Mouse (Mus musculus): Measurements from ENCODE around the gene Fblim1. TPM values are rescaled to one million over a fixed set of nuclear protein-coding genes. Genes with fewer than 3 reads are reported as not detected.

Gene Fblim1
- polyA plus RNA-seq, 1 experiment from 2014 or later: 53.9 TPM

GRCm38 (mm10) chr4:141530979-141531378 lies 74.9 kb downstream of the Fblim1 start:
- H3K4me3 ChIP-seq (ENCODE audit: low read depth, low read length): no peak overlapping the region; the same call in 1 of the 2 replicates
- H3K36me3 ChIP-seq (ENCODE audit: control insufficient read depth, insufficient read depth, low read length): no peaks in the 10 kb centered on the region
- no peak for ATAC-seq (replicated peaks; ENCODE audit: insufficient number of reproducible peaks, low FRiP score, low TSS enrichment)
- WGBS (ENCODE audit: insufficient replicate concordance): 81% methylated on average over 15 of the region's 15 CpGs
- H3K27me3 ChIP-seq (ENCODE audit: control insufficient read depth, insufficient read depth, low read length): no peaks in the 10 kb centered on the region
- no peak overlapping the region for H3K27ac ChIP-seq (ENCODE audit: low read depth, low read length)
- no peak overlapping the region for H3K4me2 ChIP-seq
- H3K9me3 ChIP-seq (replicated peaks; ENCODE audit: control insufficient read depth, low read length): no peaks in the 10 kb centered on the region
- no peak overlapping the region for H3K9ac ChIP-seq (ENCODE audit: low read depth, low read length)
- H3K4me1 ChIP-seq (ENCODE audit: control insufficient read depth, insufficient read depth, low read length): peaks cover 40% of the 10 kb centered on the region

DNA sequence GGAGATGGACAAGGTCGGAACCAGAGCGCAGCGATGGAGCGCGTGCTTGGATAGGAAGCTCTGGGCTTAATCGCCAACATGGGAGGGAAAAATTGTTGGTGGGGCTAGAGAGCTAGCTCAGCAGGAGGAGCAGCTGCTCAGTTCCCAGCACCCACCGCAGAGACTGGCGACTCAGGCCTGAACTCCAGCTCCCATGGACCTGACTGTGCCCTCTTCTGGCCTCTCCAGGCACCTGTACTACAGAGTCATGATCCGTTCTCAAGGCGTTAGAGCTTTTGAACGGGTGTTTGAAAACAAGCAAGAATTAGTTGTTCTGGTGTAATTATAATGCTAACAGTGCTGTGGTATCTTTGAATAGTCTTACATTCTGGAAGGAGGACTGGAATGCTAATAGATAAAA lies 77.0 kb downstream of the Fblim1 start:
- WGBS (ENCODE audit: insufficient replicate concordance): 88% methylated on average over 11 of the region's 11 CpGs
- no peak overlapping the region for H3K4me2 ChIP-seq
- H3K27ac ChIP-seq (ENCODE audit: low read depth, low read length): no peak overlapping the region
- H3K27me3 ChIP-seq (ENCODE audit: control insufficient read depth, insufficient read depth, low read length): no peaks in the 10 kb centered on the region
- peaks cover 40% of the 10 kb centered on the region for H3K4me1 ChIP-seq (ENCODE audit: control insufficient read depth, insufficient read depth, low read length)
- H3K36me3 ChIP-seq (ENCODE audit: control insufficient read depth, insufficient read depth, low read length): no peaks in the 10 kb centered on the region
- no peaks in the 10 kb centered on the region for H3K9me3 ChIP-seq (replicated peaks; ENCODE audit: control insufficient read depth, low read length)
- no peak overlapping the region for H3K9ac ChIP-seq (ENCODE audit: low read depth, low read length)
- H3K4me3 ChIP-seq (ENCODE audit: low read depth, low read length): no peak overlapping the region
- no peak for ATAC-seq (replicated peaks; ENCODE audit: insufficient number of reproducible peaks, low FRiP score, low TSS enrichment)

DNA sequence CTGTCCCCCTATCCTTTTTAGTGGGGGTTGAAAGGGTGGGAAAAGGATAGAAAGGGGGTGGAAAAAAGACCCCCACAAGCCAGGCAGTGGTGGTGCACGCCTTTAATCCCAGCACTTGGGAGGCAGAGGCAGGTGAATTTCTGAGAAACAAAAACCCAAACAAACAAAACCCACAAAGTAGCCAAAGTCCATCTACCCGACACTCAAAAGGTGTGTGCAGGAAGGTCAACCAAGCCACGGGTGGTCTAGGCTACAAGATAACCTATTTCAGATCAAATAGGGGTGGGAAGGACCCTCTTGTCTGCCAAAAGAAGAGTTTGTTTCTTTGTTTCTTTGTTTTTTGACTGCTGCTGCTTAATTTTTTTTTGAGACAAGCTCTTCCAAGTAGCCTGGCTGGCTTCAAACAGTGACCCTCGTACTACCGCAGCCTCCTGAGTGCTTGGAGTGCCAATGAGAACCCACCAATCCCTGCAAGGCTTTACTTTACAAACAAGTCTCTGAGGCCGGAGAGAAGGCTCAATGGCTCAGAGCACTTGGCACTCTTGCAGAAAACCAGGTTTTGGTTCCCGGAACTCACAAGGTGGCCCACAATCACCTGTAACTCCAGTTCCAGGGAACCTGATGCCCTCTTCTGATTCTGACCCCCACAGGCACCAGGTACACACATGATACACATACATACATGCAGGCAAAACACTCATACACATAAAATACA lies 78.8 kb downstream of the Fblim1 start:
- H3K9ac ChIP-seq (ENCODE audit: low read depth, low read length): no peak overlapping the region

More for the DNA sequence above, 78.8 kb downstream of the Fblim1 start:
- Histone ChIP-seq H3K27me3 (ENCODE audit: control insufficient read depth, insufficient read depth, low read length) (no peaks in the 10 kb centered on the region), H3K9me3 (replicated peaks; ENCODE audit: control insufficient read depth, low read length) (no peaks in the 10 kb centered on the region), H3K36me3 (ENCODE audit: control insufficient read depth, insufficient read depth, low read length) (peaks cover under 1% of the 10 kb centered on the region), H3K4me2 (no peak overlapping the region), H3K4me1 (ENCODE audit: control insufficient read depth, insufficient read depth, low read length) (peaks cover 42% of the 10 kb centered on the region), H3K4me3 (ENCODE audit: low read depth, low read length) (no peak overlapping the region), H3K27ac (ENCODE audit: low read depth, low read length) (no peak overlapping the region)
- no peak for ATAC-seq (replicated peaks; ENCODE audit: insufficient number of reproducible peaks, low FRiP score, low TSS enrichment)
- 46% methylated on average over 7 of the region's 7 CpGs for WGBS (ENCODE audit: insufficient replicate concordance)

Other genes starting within 250 kb of the Fblim1 start
- gene Fam131c, start 237.9 kb downstream of the Fblim1 start, polyA plus RNA-seq (2014; fragmentation: Nextera tagmentation; extraction: Ambion mirVana): 1.00 and 1.0 TPM in 2 replicates
- gene Clcnka, start 207.4 kb downstream of the Fblim1 start, polyA plus RNA-seq (2014; fragmentation: Nextera tagmentation; extraction: Ambion mirVana): 0.14 and 0.42 TPM in 2 replicates
- 0.90 and 1.0 TPM in 2 replicates for gene Clcnkb, start 190.1 kb downstream of the Fblim1 start, polyA plus RNA-seq (2014; fragmentation: Nextera tagmentation; extraction: Ambion mirVana)
- 155 and 275 TPM in 2 replicates for gene Hspb7, start 185.3 kb downstream of the Fblim1 start, polyA plus RNA-seq (2014; fragmentation: Nextera tagmentation; extraction: Ambion mirVana)
- gene Srarp, start 170.0 kb downstream of the Fblim1 start, polyA plus RNA-seq (2014; fragmentation: Nextera tagmentation; extraction: Ambion mirVana): not detected in 2 replicates
- 19.1 and 21.3 TPM in 2 replicates for gene Zbtb17, start 161.4 kb downstream of the Fblim1 start, polyA plus RNA-seq (2014; fragmentation: Nextera tagmentation; extraction: Ambion mirVana)
- gene Spen, start 67.5 kb downstream of the Fblim1 start, polyA plus RNA-seq (2014; fragmentation: Nextera tagmentation; extraction: Ambion mirVana): 7.5 TPM in 2 replicates
- gene Tmem82, start 12.5 kb upstream of the Fblim1 start, polyA plus RNA-seq (2014; fragmentation: Nextera tagmentation; extraction: Ambion mirVana): 0.17 and 0.30 TPM in 2 replicates
- not detected in 2 replicates for gene Slc25a34, start 17.7 kb upstream of the Fblim1 start, polyA plus RNA-seq (2014; fragmentation: Nextera tagmentation; extraction: Ambion mirVana)
- gene Plekhm2, start 58.8 kb upstream of the Fblim1 start, polyA plus RNA-seq (2014; fragmentation: Nextera tagmentation; extraction: Ambion mirVana): 3.5 and 3.9 TPM in 2 replicates
- 1.5 TPM in 1 of 2 replicates, not detected in the other for gene Rsc1a1, start 79.5 kb upstream of the Fblim1 start, polyA plus RNA-seq (2014; fragmentation: Nextera tagmentation; extraction: Ambion mirVana)
- gene Ddi2, start 117.3 kb upstream of the Fblim1 start, polyA plus RNA-seq (2014; fragmentation: Nextera tagmentation; extraction: Ambion mirVana): 13.5 and 13.7 TPM in 2 replicates
- gene Agmat, start 140.6 kb upstream of the Fblim1 start, polyA plus RNA-seq (2014; fragmentation: Nextera tagmentation; extraction: Ambion mirVana): 0.80 and 1.0 TPM in 2 replicates
- 3.2 and 4.3 TPM in 2 replicates for gene Dnajc16, start 184.8 kb upstream of the Fblim1 start, polyA plus RNA-seq (2014; fragmentation: Nextera tagmentation; extraction: Ambion mirVana)
- 15.4 and 17.5 TPM in 2 replicates for gene Casp9, start 187.5 kb upstream of the Fblim1 start, polyA plus RNA-seq (2014; fragmentation: Nextera tagmentation; extraction: Ambion mirVana)
- gene Cela2a, start 220.1 kb upstream of the Fblim1 start, polyA plus RNA-seq (2014; fragmentation: Nextera tagmentation; extraction: Ambion mirVana): not detected in 2 replicates
- gene Ctrc, start 240.3 kb upstream of the Fblim1 start, polyA plus RNA-seq (2014; fragmentation: Nextera tagmentation; extraction: Ambion mirVana): not detected in 2 replicates